Mouse (Mus musculus) liver, adult (tissue): ENCODE data around the gene Tbkbp1.

Experiments used
- GATA4 ChIP-seq: IDR thresholded peaks from 2 replicates; pipeline ENCODE4 v1.6.1; 2014; ENCODE audit warnings: mild to moderate bottlenecking, low read length; ENCODE audit not compliant: insufficient replicate concordance

The Tbkbp1 gene

DNA sequence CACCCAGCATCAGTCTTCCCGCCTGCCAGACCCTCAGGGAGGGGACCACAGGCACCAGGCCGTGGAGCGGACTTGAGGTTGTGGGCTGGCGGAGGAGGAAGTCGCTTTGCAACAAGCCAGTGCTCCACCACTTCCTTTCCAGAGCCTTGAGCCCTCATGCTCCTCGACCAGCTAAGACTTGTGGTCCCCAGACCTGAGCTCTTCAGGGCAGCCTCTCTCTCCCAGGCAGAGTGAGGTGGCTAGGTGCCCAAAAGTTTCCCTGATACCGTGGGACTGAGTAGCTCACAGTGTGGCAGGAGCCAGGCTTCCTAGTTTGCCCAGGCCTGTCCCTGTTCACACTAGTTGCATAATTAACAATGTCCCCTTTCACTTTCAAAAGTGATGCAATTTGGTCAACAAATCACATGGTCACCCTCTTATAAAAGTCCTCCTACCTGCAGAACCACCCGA, 9.1 kb downstream of the Tbkbp1 start:
- TF ChIP-seq GATA4, result no peak

DNA sequence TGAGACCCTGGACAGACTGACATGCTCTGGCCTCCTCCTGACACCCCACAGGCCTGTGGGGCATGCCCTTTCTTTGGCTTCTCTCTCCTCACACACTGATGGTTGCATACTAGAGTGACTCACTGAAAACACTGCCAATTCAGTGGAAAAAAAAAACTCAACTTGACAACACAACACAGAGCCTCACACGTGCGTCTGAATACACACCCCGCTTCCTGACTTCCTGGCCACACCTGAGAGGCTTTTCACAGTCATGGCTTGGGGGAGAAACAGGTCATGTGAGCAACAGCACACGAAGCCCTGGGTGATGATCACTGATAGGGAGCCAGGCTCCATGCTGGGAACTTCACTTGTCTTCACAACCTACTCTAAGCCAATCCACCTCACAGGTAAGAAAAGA, 10.5 kb downstream of the Tbkbp1 start:
- TF ChIP-seq GATA4, result no peak

DNA sequence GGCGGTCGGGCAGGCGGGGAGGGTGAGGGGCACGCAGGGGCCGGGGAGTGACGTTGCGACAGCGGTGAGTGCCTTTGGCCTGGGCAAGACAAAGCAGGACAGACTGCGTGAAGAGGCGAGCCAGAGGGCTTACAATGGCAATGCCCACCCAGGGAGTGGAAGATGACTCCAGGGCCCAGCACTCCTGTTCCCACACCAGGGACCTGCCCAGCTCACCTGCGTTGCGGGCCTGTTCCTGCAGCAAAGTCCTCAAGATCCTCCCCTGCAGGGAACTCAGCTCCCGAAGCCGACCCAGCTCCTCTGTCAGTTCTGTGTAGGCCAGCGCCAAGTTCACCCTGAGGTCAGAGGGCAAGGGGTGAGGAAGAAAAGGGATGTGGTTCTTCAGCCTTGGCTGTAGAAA, 12.0 kb downstream of the Tbkbp1 start:
- no peak for TF ChIP-seq GATA4

DNA sequence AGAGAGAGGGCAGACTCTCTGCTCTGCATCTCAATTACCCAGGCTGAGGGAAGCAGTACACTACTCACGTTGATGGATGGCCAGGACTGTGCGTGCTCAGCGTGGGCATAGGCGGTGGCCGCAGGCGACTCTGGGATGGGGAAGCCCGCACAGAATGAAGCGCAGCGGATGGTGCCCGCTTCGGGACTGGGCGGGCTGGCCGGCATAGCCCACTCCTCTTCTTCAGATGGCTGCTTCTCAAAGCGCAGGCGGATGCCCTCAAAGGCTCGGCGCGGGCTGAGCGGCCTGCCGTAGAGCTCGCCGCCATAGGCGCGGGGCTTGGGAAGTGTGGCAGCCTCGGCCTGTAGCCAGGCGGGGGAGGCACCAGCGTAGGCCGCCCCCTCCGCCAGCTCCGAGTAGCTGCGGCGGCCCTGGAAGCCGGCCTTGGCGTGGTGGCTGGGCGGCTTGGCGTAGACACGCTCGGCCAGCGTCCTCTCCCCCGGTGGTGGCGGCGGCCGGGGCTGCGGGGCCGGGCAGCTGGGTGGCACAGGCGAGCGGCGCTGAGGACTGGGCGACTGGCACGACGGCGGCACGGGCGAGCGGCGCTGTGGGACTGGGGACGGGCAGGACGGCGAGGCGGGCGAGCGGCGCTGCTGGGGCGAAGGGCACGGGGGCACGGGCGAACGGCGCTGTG, 12.6 kb downstream of the Tbkbp1 start:
- no peak for TF ChIP-seq GATA4

DNA sequence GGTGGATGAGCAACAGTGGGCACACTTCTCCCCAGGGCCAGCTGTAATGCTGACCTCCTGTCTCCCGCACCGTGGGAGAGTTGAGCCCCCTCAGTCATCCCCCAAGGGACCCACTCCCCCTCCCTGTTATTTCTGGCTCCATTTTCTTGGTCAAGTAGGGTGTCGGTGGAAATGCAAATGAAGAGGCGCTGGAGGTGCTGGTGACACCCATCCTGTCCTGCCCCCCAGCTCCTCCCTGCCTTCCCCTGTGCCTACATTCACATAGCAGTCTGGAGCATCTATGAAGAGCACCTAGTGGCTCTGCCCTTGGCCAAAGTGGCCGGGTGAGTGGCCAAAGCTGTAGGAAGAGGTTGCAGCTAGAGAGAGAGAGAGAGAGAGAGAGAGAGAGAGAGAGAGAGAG, 18.0 kb downstream of the Tbkbp1 start:
- no peak for TF ChIP-seq GATA4

DNA sequence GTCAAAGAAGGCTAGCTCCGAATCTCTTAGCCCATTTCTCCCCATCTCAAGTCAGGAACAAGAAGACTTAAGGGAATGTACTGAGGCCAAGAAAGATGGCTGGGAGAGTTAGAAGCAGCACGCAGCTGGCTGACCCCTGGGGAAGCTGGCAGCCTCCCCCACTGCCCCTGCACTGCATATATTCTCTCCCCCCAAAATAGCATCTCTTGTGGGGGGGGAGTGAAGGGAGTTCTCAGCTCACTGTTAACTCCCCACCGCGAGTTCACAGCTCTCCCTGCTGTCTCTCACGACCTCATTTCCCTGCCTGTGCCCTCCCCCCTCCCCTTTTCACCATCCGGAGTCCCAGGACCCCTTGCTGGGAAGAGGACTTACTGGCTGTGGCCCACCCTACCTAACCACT, 19.1 kb downstream of the Tbkbp1 start:
- TF ChIP-seq GATA4, result no peak

DNA sequence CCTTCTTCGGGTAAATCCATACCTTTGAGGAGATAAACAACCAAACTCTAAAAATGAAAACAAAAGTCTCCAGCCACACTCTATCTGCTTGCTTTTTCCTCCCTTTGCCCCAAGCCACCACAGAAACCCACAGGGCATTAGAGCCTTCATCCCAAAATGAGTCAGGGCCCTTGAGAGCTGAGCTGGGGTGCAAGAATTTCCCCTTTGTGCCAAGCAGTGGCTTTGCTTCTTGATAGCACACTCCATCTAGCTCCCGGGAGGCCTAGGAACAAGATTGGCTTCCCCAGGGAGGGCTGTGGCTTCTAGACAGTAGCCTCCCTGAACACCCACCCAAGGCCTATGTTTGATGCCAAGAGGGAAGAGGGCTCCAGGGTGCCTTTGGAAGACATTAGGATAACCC, 19.6 kb downstream of the Tbkbp1 start:
- no peak for TF ChIP-seq GATA4

DNA sequence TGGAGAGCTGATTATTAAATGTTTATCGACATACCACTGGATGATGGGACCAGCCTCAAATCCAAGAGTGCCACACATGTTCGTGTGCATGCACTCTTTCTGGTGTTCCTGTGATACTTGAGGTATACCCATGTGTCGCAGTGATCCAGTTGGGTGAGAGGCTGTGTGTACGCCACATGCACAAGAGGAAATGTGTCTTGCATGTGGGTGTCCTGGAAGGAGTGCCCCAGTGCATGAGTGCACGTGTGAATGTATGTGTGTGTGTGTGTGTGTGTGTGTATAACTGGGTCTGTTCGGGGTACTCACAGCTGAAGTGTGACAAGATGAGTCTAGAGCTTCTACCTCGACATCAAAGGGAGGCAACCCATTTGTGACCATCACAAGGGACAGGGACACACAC, 21.0 kb downstream of the Tbkbp1 start:
- TF ChIP-seq GATA4, result no peak

DNA sequence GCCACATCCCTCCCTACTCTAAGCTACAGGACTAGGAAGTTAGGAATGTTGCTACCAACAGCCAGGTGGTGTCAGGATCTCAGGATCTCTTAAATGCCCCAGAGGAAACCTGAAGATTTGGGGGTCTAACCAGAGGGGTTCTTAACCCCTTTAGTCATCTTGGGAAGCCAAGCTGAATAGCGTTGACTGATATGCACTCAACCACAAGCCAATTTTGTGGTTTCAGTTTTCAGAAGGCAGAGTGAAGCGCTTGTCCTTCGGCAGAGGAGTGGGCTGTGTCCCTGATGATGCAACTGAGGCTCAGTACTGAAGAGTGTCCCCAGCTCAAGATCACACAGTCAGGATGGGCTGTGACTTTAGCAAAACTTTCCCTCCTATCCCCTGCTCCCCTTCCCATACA, 22.3 kb downstream of the Tbkbp1 start:
- no peak for TF ChIP-seq GATA4

DNA sequence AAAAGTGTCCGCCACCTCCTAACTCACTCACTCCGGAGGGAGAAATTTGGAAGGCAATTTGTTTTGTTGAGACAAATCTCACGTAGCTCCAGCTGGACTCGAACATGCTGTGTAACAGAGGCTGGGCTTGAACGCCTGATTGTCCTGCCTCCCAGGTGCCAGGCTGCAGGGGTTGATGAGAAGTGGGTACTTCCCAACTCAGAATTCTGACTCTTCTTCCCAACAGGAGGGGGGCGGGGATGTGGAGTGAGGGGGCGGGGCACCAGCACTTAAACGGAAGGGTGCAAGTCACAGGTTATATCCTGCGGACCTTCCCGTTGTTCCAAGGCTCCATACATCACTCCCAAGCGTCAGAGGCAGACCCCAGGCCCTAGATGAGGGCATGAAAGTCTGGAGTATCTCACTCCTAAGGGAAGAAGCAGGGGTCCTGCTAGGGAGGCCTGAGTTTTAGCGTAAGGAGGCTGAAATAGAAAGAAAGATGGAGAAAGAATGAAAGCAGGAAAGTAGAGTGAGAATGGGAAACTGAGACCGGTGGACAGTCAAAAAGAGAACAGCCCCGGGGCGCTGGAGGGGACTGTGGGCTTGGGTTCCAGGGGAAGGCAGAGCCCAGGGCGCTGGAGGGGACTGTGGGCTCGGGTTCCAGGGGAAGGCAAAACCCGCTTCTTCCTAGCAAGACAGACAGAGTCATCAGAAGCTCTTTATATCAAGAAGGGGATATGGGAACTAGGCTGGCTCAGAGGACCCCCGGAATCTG, 23.6 kb downstream of the Tbkbp1 start:
- TF ChIP-seq GATA4, result no peak

DNA sequence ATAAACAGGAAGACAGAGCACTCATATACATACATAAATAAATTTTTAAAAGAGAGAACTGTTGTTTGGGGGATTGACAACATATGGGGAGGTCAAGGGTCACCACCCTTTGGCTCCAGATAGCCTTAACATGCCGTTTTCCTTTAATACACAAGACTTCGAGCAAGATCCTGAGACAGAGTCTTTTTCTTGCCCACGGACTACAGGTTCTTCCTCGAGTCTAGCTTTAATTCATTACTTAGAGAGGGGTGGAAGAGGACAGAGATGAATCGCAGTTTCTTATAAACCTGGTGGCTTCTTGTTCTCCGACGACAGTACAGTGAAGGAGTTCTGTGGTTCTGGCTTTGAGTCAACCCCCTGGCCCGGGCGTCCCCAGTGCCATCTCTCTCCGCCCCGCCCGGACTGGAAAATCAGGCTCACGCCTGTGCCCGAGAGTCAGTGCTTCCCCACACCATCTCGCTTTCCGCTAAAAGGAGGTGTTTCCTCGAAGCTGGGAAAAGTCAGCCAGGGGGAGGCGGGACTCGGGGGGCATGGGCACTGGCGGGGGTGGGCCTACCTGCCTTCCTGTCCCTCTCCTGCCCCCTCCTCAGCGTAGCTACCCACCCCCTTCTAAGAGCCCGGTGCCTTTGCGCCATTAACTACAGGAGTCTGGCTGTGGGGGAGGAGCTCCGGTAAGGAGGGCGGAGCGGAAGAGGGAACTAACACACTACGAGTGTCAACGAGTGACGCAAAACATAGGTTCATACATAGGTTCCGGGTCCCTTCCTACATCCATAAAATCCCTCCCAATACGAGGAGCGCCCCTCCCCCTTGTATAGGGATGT, 24.4 kb downstream of the Tbkbp1 start:
- no peak for TF ChIP-seq GATA4

DNA sequence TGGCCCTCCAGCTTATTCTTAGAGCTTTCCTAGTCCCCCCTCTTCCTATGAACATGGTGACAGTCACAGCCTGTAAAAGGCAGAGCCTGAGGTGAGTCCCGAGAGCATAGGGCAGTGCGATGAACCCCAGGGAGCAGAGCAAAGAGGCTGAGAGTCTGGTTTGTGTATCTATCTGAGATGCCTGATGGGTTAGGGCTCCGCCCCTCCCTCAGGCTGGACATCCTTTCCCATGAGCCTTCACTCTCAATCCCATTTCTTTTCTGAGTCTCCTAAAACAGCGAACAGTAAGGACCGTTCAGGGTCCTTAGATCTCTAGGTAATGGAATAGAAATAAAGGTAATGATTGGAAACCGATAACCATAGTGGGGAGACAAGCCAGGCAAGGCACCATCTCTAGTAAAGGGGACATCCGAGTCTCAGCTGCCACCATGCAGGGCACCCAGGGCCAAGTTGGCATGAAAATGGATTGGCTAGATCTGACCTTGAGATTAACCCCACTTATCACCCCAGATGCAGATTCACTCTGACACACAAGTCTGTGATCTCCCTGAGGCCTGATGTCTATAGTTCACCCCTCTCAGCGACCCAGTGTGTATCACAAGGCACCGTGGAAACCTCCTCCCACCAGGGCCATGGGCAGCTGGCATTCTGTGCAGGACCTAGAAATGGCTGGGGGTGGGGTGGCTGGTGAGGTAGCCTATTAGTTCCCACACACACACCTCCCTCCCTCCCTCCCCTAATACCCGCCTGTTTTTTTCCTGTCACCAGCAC, 26.8 kb downstream of the Tbkbp1 start:
- TF ChIP-seq GATA4, result no peak

DNA sequence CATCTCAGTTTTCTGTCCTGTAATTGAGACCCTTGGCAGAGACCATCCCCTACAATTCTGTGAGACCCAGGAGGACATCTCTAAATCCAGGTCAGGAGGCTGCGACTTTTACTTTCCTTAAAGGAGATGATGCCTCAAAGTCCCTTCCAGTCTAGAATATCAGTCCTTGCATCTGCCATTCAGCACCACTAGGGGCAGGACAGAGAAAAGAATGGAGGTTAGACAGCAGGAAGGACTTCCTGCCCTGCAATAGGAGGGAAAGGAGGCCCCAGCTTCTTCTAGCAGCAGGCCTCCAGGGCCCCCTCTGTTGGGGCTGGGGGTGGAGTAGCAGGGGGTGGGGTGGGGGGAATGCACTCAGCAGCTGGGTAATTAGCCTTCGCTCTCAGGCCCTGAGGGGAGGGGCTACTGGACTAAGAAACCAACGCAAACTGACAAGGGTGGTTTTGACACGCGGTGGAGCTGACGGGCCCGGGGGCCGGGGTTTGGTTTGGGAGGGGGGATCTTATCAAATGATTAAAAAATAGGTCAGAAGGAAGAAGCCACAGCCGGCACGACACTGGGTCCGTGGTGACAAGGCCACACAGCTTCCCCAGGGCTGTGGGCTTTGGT, 27.9 kb downstream of the Tbkbp1 start:
- no peak for TF ChIP-seq GATA4

DNA sequence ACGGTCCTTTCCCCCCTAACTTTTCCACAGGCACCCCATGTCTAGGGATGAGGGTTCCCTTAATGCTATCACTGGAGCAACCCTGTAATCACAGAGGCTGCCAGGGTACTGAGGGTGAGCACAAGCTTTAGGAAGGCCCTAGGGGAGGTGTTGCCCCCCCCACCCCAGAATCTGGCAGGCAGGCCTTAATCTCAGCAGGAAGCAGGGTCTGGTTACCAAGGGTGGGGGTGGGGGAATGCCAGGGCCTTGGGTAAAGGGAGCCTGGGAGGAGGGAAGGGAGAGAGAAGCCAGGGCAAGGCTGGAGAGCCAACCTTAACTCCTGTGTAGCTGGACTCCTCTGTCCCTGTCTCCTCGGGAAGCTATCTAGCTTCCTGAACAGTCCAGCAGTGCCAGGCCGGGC, 30.7 kb downstream of the Tbkbp1 start:
- TF ChIP-seq GATA4, result no peak

DNA sequence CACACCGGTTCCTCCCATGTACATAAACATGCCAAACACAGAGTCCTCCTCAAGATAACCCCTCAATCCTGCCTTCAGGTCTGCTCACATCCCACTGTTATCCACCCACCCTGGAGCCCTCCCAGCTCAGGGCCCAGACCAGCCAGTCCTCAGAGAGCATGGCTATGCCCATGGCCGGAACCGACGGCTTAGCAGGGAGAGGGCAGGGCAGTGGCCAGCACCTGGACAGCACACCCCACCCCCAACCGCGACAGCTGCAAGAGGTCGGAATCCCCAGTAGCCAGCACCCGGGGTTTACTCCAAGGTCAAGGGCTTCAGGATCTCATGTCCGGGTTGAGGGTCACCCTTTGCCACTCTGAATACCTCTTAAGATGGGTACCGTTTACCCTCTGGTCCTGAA, 31.1 kb downstream of the Tbkbp1 start:
- no peak for TF ChIP-seq GATA4
